Mouse (Mus musculus): Measurements from ENCODE around the gene Ube2z.
A peak's percentile ranks its signal among the peaks of the same experiment; 100 is the strongest.
"Not testable (repeated sequence)": the region's sequence is repeated elsewhere in the genome, so short reads cannot be mapped to it uniquely, and the experiment has no call there.

Gene Ube2z

GRCm38 (mm10) chr11:96065215-96065911 lies at the start of gene Ube2z:
TSS of gene Ube2z (minus strand) at chr11:96065388.
- DNase-seq (ENCODE audit: low read depth): peak; percentile 90

- no peak for DNase-seq (ENCODE audit: low read depth)
Measured at GRCm38 (mm10) chr11:96114077-96114476, 48.9 kb upstream of the Ube2z start.

- no peak for DNase-seq (ENCODE audit: low read depth)
Measured at GRCm38 (mm10) chr11:96111751-96112150, 46.6 kb upstream of the Ube2z start, which contains the start of gene Calcoco2. TSS of gene Calcoco2 (minus strand) at chr11:96111964.

GRCm38 (mm10) chr11:96110950-96111349 lies 45.8 kb upstream of the Ube2z start:
- DNase-seq (ENCODE audit: low read depth): not testable (repeated sequence)

- DNase-seq (ENCODE audit: low read depth): no peak
Measured at GRCm38 (mm10) chr11:96108376-96108775, 43.2 kb upstream of the Ube2z start.

GRCm38 (mm10) chr11:96093361-96093760 lies 28.2 kb upstream of the Ube2z start:
- peak; percentile 60 for DNase-seq (ENCODE audit: low read depth)

GRCm38 (mm10) chr11:96092674-96093291 lies 27.6 kb upstream of the Ube2z start:
- no peak for DNase-seq (ENCODE audit: low read depth)

- DNase-seq (ENCODE audit: low read depth): no peak
Measured at GRCm38 (mm10) chr11:96091073-96091472, 25.9 kb upstream of the Ube2z start.

- DNase-seq (ENCODE audit: low read depth): no peak
Measured at GRCm38 (mm10) chr11:96087981-96088380, 22.8 kb upstream of the Ube2z start.

GRCm38 (mm10) chr11:96082682-96083081 lies 17.5 kb upstream of the Ube2z start:
- no peak for DNase-seq (ENCODE audit: low read depth)

GRCm38 (mm10) chr11:96080736-96081135 lies 15.5 kb upstream of the Ube2z start:
- DNase-seq (ENCODE audit: low read depth): no peak

GRCm38 (mm10) chr11:96076221-96077105 lies 11.3 kb upstream of the Ube2z start:
- DNase-seq (ENCODE audit: low read depth): no peak

GRCm38 (mm10) chr11:96075509-96076220 lies 10.5 kb upstream of the Ube2z start, which contains the start of gene Atp5g1:
TSS of gene Atp5g1 (minus strand) at chr11:96075670.
- peak; percentile 99 for DNase-seq (ENCODE audit: low read depth)

- DNase-seq (ENCODE audit: low read depth): no peak
Measured at GRCm38 (mm10) chr11:96075177-96075508, 10.0 kb upstream of the Ube2z start.

- DNase-seq (ENCODE audit: low read depth): peak; percentile 23
Measured at GRCm38 (mm10) chr11:96074351-96075176, 9.4 kb upstream of the Ube2z start.

GRCm38 (mm10) chr11:96073295-96073993 lies 8.3 kb upstream of the Ube2z start:
- no peak for DNase-seq (ENCODE audit: low read depth)

- no peak for DNase-seq (ENCODE audit: low read depth)
Measured at GRCm38 (mm10) chr11:96071013-96071412, 5.8 kb upstream of the Ube2z start.

- DNase-seq (ENCODE audit: low read depth): no peak
Measured at GRCm38 (mm10) chr11:96070353-96070752, 5.2 kb upstream of the Ube2z start.

- DNase-seq (ENCODE audit: low read depth): no peak
Measured at GRCm38 (mm10) chr11:96068231-96068630, 3.0 kb upstream of the Ube2z start.

GRCm38 (mm10) chr11:96064521-96065214 lies 520 bp downstream of the Ube2z start:
- DNase-seq (ENCODE audit: low read depth): peak; percentile 51
